Mouse (Mus musculus) intestine, postnatal 0 days (tissue): ENCODE results near the gene Setd1a. TPM values are rescaled to one million over a fixed set of nuclear protein-coding genes. Genes with fewer than 3 reads are reported as not detected.
A peak's percentile ranks its signal among the peaks of the same experiment; 100 is the strongest.

Source experiments
- ATAC-seq: fragments of 200-750 bp; cut with Nextera tagmentation; 2 replicates; pipeline ENCODE4 v1.8.0; 2017; ENCODE audit warnings: mild to moderate bottlenecking, moderate TSS enrichment, moderate library complexity
- H3K27ac ChIP-seq: fragments of 300-500 bp; sonication (generic); 2 replicates; pipeline ENCODE4 v1.5.1; 2014; ENCODE audit warnings: mild to moderate bottlenecking, low read depth, low read length, moderate library complexity
- H3K27me3 ChIP-seq: fragments of 300-500 bp; sonication (generic); replicated peaks from 2 replicates; pipeline ENCODE4 v1.6.1; 2014; ENCODE audit warnings: low read length, mixed read lengths; ENCODE audit not compliant: control insufficient read depth, insufficient read depth
- H3K36me3 ChIP-seq: fragments of 300-500 bp; sonication (generic); 2 replicates; pipeline ENCODE4 v1.6.1; 2014; ENCODE audit warnings: mild to moderate bottlenecking, moderate library complexity; ENCODE audit not compliant: control insufficient read depth, insufficient read depth
- H3K4me1 ChIP-seq: fragments of 300-500 bp; sonication (generic); replicated peaks from 2 replicates; pipeline ENCODE4 v1.6.1; 2014; ENCODE audit warnings: antibody characterized with exemption, low read length, mixed read lengths; ENCODE audit not compliant: control insufficient read depth, insufficient read depth
- H3K4me2 ChIP-seq: fragments of 300-500 bp; sonication (generic); replicated peaks from 2 replicates; pipeline ENCODE4 v1.6.1; 2014; ENCODE audit warnings: low read depth, mild to moderate bottlenecking, moderate library complexity
- H3K4me3 ChIP-seq: fragments of 300-500 bp; sonication (generic); 2 replicates; pipeline ENCODE4 v1.5.1; 2014; ENCODE audit warnings: low read depth, low read length
- H3K9ac ChIP-seq: fragments of 300-500 bp; sonication (generic); 2 replicates; pipeline ENCODE4 v1.6.1; 2014; ENCODE audit warnings: mild to moderate bottlenecking, low read depth, low read length
- H3K9me3 ChIP-seq: fragments of 300-500 bp; sonication (generic); 2 replicates; pipeline ENCODE4 v1.6.1; 2016; ENCODE audit warnings: mixed run types; ENCODE audit not compliant: control insufficient read depth
- CTCF ChIP-seq: sonication (generic); IDR thresholded peaks from 2 replicates; pipeline ENCODE4 v1.5.1; 2016; ENCODE audit warnings: low read depth, mild to moderate bottlenecking, control low read depth, antibody characterized with exemption, moderate library complexity
- WGBS: fragments of 180-500 bp; shearing (Covaris S2); extraction: QIAGEN DNeasy Blood & Tissue Kit; methylation state at CpG from one replicate; pipeline ENCODE4 v1.1.7; 2014; 5-methylcytosine and 5-hydroxymethylcytosine counted together
- polyA plus RNA-seq: library from polyadenylated mRNA; unstranded; fragments of >200 nt; fragmentation: Nextera tagmentation; extraction: Ambion mirVana; gene quantifications from 2 replicates; pipeline ENCODE4 v1.2.1, GENCODE M21; 2015

The Setd1a gene
- polyA plus RNA-seq, 1 experiment from 2014 or later, result 9.9 TPM

GRCm38 (mm10) chr7:127745652-127746493, 30.6 kb upstream of the Setd1a start:
- Histone ChIP-seq H3K27ac (peak overlapping the region; percentile 62), H3K9me3 (no peaks in the 10 kb centered on the region), H3K27me3 (no peaks in the 10 kb centered on the region), H3K9ac (peak overlapping the region; percentile 56), H3K4me3 (peak overlapping the region; percentile 67), H3K4me2 (peak overlapping the region; percentile 99), H3K4me1 (0 out of 2 replicates have a peak, but pooled peaks cover 2% of the 10 kb centered on the region), H3K36me3 (peaks cover 29% of the 10 kb centered on the region)
- no peak for TF ChIP-seq CTCF
- peak; percentile 93 for ATAC-seq
- under 1% methylated on average over 39 of the region's 39 CpGs for WGBS

- Histone ChIP-seq H3K9me3 (no peaks in the 10 kb centered on the region), H3K4me2 (peak overlapping the region; percentile 99), H3K27ac (no peak overlapping the region), H3K4me3 (peak overlapping the region; percentile 67), H3K9ac (peak overlapping the region; percentile 56), H3K27me3 (no peaks in the 10 kb centered on the region), H3K36me3 (peaks cover 38% of the 10 kb centered on the region), H3K4me1 (0 out of 2 replicates have a peak, but pooled peaks cover 2% of the 10 kb centered on the region)
- WGBS, result 1% methylated on average over 34 of the region's 62 CpGs
- no peak for ATAC-seq
- TF ChIP-seq CTCF, result no peak
Observed at GRCm38 (mm10) chr7:127746494-127747491, 29.7 kb upstream of the Setd1a start.

GRCm38 (mm10) chr7:127747559-127748234, 28.8 kb upstream of the Setd1a start:
- Histone ChIP-seq H3K9me3 (no peaks in the 10 kb centered on the region), H3K27me3 (no peaks in the 10 kb centered on the region), H3K36me3 (peaks cover 47% of the 10 kb centered on the region), H3K9ac (no peak overlapping the region), H3K27ac (no peak overlapping the region), H3K4me3 (peak overlapping the region; percentile 67; the same call in 1 of the 2 replicates), H3K4me2 (peak overlapping the region; percentile 99), H3K4me1 (0 out of 2 replicates have a peak, but pooled peaks cover 2% of the 10 kb centered on the region)
- no peak for ATAC-seq
- WGBS, result 41% methylated on average over 6 of the region's 6 CpGs
- no peak for TF ChIP-seq CTCF

- no peaks in the 10 kb centered on the region for H3K9me3 ChIP-seq
- H3K27me3 ChIP-seq, result no peaks in the 10 kb centered on the region
- H3K27ac ChIP-seq, result no peak overlapping the region
- ATAC-seq, result no peak
- TF ChIP-seq CTCF, result no peak
- peaks cover 52% of the 10 kb centered on the region for H3K36me3 ChIP-seq
- H3K4me3 ChIP-seq, result no peak overlapping the region
- no peak overlapping the region for H3K4me2 ChIP-seq
- H3K4me1 ChIP-seq, result 0 out of 2 replicates have a peak, but pooled peaks cover 2% of the 10 kb centered on the region
- H3K9ac ChIP-seq, result no peak overlapping the region
- WGBS, result 90% methylated on average over 28 of the region's 28 CpGs
Observed at GRCm38 (mm10) chr7:127748235-127748560, 28.3 kb upstream of the Setd1a start.

GRCm38 (mm10) chr7:127750131-127751127, 26.0 kb upstream of the Setd1a start:
- Histone ChIP-seq H3K4me1 (no peaks in the 10 kb centered on the region), H3K9ac (no peak overlapping the region), H3K27me3 (no peaks in the 10 kb centered on the region), H3K4me2 (no peak overlapping the region), H3K27ac (no peak overlapping the region), H3K36me3 (peaks cover 72% of the 10 kb centered on the region), H3K9me3 (no peaks in the 10 kb centered on the region), H3K4me3 (no peak overlapping the region)
- ATAC-seq, result no peak
- WGBS, result 88% methylated on average over 19 of the region's 19 CpGs
- no peak for TF ChIP-seq CTCF
